Mouse (Mus musculus): ENCODE data around the gene Cbfb.

The Cbfb gene

DNA sequence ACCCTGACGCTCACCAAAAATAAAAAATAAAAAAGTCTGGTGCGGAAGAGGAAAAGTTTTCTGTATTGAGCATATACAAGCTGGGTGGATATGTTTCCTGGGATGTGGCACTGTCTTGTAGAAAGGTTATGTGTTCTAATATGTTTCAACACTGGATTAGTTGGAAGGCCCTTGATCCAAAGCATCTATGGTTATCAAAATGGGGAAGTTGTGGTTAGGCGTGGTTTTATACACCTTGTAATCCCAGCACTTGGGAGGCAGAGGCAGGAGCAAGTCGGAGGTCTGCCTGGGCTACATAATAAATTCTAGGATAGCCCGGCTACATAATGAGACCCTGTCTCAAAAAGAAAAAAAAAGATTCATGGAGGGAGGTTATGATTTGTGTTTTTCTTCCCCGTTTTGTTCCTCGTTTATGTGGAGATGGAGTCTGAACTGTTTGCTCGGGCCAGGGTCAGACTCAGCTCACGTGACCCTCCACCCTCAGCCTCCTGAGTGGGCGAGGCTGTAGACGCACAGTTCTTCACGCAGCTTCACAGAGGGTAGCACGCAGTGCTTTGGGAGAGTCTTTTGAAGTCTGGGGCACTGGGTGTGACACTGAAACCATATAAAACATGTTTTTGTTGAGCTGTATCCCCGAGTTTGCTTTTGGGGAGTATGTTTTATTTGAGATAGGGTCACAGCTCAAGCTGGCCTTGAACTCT is 67.1 kb downstream of the Cbfb start:
- DNase-seq (ENCODE audit: low read depth in 2 of 2, low spot score in 2 of 2): no peak

DNA sequence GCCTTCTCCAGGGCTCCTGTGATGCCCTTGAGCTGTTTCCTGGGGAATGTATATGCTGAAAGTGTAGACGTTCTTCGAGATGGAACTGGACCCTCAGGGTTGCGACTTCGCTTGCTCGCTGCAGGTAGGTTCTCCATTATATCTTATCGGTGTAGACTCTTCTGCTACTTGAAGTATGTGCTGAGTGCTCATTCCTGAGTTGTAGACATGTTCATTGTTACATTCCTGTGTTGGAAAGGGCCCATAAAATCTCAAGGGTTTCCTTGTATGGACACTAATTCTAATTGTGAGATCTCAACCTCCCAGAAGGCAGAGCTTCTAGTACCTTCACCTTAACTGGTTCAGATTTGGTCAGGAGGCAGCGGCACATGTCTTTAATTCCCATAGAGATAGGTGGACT is 70.5 kb downstream of the Cbfb start:
- DNase-seq (ENCODE audit: low read depth in 2 of 2, low spot score in 2 of 2): no peak

DNA sequence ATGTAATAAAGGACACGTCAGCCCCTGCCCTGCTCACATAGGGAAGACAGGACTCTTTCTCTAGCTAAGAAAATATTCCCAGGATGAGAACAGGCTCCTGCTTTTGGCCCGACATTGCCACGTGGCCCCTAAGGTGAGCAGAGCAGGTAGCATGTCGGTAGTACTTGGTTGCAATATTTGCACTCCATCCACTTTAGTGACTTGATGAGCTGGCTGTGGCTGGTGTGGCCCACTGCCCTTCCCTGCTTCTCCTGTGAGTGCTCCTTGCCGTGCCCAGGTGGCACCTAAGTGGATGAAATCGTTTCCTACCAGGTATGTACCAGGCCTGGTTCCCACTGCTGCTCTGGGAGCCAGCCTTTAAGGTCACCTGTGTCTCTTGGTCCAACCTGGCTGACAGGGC is 81.5 kb downstream of the Cbfb start:
- no peak for DNase-seq (ENCODE audit: low read depth in 2 of 2, low spot score in 2 of 2)

- DNase-seq (ENCODE audit: low read depth in 2 of 2, low spot score in 2 of 2): no peak
Observed at GRCm38 (mm10) chr8:105252680-105253537, 82.4 kb downstream of the Cbfb start.

DNA sequence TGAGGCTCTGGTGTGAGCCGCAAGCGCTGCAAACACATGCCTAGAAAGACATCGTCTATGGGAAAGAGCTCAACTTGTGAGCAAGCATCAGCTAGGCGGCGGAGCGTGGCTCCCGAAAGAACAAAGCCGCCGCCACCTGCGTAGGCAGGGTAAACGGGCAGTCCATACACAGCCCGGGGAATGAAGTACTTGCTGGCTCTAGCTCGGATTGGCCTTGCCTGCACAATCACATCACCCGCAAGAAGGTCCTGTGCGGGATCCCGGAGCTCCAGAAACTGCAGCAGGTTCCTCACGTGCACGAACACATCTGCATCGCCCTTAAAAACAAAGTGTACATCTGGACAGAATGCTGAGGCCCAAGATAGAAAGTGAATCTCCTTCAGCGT is 83.3 kb downstream of the Cbfb start:
- no peak for DNase-seq (ENCODE audit: low read depth in 2 of 2, low spot score in 2 of 2)

- peak; percentile 87 to 91 for DNase-seq (ENCODE audit: low read depth in 2 of 2, low spot score in 2 of 2)
Observed at GRCm38 (mm10) chr8:105254152-105254965, 83.9 kb downstream of the Cbfb start.

- peak; percentile 40 to 54 for DNase-seq (ENCODE audit: low read depth in 2 of 2, low spot score in 2 of 2)
Observed at GRCm38 (mm10) chr8:105254966-105255350, 84.5 kb downstream of the Cbfb start, which contains the start of gene B3gnt9. TSS of gene B3gnt9 (minus strand) at chr8:105255153.

- DNase-seq (ENCODE audit: low read depth in 2 of 2, low spot score in 2 of 2): no peak
Observed at GRCm38 (mm10) chr8:105257318-105258114, 87.0 kb downstream of the Cbfb start.

DNA sequence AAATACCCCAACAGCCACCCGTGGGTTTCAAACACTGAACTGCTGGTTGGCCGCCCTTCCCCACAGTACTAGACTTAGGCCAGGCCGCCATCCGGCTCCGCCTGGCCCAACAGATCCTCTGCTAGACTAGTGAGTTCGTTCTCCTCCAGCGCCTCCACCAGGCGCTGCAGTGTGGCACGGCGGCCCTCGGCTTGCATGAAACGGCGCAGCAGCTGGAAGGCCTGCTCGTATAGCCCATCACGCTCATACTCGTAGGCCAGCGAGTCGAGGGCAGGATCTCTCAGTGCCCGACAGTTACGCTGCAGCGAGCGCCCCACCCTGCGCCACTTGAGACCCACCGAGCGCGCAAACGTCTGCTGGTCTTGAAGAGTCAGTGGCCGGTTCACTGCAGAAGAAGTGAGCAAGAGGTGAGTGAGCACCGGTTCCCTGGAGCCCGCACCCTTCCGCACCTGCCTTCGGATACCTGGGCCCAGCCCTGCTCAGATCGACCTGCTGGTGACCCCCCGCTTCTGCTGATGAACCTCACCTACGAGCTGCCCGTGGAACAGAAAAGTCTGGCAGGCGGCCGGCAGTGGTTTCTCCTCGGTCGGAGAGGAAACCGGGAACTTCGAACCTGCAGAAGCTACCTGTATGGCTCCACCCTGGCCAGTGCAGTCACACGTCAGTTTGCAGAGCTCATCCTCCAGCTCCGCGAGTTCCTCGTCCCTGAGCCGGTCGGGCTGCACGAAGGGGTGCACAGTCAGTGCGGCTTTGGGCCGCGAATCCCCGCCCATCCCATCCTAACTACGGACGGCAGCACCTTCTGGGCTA is 88.6 kb downstream of the Cbfb start:
- DNase-seq (ENCODE audit: low read depth in 2 of 2, low spot score in 2 of 2): no peak

GRCm38 (mm10) chr8:105259721-105260320 is 89.3 kb downstream of the Cbfb start:
- DNase-seq (ENCODE audit: low read depth in 2 of 2, low spot score in 2 of 2): peak; percentile 55 to 62

- no peak for DNase-seq (ENCODE audit: low read depth in 2 of 2, low spot score in 2 of 2)
Observed at GRCm38 (mm10) chr8:105260371-105261099, 90.1 kb downstream of the Cbfb start.

DNA sequence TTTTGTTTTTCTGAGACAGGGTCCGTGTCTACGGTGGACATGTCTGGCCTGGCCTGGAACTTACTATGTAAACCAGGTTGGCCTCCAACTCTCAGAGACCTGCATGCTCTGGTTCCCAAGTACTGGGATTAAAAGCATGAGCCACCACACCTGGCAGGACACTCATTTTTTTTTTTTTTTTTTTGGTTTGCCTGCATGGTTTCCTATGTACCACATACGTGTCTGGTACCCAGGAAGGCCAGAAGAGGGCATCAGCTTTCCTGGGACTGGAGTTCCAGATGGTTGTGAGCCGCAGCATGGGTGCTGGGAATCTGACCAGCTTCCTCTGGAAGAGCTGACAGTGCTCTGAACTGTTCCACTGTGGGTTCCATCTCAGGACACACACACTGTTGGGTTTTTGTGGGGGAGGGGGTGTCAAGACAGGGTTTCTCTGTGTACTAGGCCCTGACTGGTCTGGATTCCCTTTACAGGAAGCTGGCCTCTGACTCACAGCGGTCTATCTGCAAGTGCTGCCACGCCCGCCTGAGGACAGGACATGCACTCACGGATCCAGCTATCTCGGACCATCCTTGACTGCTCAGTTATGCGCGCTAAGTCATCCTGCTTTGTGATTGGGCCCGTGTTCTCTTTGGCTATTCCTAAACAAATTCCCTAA is 91.0 kb downstream of the Cbfb start:
- no peak for DNase-seq (ENCODE audit: low read depth in 2 of 2, low spot score in 2 of 2)

DNA sequence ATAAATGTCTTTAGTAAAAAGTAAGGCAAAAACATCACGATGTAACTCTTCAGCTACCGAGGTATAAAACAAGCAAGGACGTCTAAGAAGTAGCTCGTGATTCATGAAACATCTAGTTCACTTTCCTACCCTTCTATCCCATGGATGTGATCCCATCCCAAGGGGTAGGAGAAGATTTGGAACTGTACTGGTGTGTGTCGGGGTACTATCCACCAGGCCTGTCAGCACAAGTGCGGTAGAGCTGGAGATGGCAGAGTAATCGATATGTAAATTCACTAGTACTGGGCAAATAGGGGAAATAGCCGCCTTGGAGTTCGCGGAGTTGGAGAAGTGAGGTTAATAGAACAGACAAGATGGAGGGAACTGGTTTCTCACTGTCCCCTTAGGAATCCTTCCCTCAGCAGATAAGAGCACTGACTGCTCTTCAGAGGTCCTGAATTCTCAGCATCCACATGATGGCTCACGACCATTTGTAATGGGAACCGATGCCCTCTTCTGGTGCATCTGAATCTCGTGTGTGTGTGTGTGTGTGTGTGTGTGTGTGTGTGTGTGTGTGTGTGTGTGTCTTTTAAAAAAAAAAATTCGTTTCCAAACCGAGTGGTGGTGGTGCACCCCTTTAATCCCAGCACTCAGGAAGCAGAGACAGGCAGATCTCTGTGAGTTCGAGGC is 92.9 kb downstream of the Cbfb start:
- DNase-seq (ENCODE audit: low read depth in 2 of 2, low spot score in 2 of 2): no peak

- peak; percentile 49 to 58 for DNase-seq (ENCODE audit: low read depth in 2 of 2, low spot score in 2 of 2)
Observed at GRCm38 (mm10) chr8:105264024-105264982, 93.8 kb downstream of the Cbfb start, which contains the start of the genes Tradd and Fbxl8. TSS of gene Tradd (minus strand) at chr8:105264609. TSS of gene Fbxl8 (plus strand) at chr8:105264648.

DNA sequence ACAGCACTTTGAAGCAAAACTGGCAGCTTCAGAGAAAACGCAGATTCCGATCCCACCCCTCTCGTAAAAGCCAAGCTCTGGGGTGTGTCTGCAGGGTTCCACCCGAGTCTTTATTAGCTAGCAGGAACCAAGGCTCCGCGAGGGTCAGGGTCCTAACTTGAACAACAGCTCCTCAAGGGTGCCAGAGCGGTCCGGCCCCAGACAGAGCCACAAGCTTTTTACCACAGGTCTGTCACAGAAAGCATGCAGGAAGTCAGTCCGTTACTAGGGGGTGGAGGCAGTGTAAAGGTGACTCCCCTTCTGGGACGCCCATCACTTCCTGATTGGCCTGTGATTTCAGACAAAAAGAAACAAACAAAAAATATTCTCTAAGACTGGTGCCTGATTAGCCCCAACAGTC is 94.7 kb downstream of the Cbfb start:
- peak in 1 of 2 experiments; percentile 47 for DNase-seq (ENCODE audit: low read depth in 2 of 2, low spot score in 2 of 2)

- no peak for DNase-seq (ENCODE audit: low read depth in 2 of 2, low spot score in 2 of 2)
Observed at GRCm38 (mm10) chr8:105266775-105267174, 96.3 kb downstream of the Cbfb start.

All from CD8-positive naive resting alpha-beta T cell, adult 2 months (primary cell).